9 mouse cellular contexts compared by ENCODE assay signal in genomic region chr14:29443091-29444026, GRCm38 (mm10).
DNase-seq lines count a peak whose midpoint lies in the region; ATAC-seq and TF ChIP-seq lines count a peak whose summit lies in the region.
"Had no signal": no experiment of that assay in that cellular context is flagged by ENCODE, and none has a peak within 500 bp of the region (broad histone marks: within the 10 kb centered on the region; RNA-seq: fewer than 3 reads in every experiment).

No protein-coding gene starts in this region.

- H3K4me2 ChIP-seq in intestine, embryonic 14.5 days (ENCODE audit: low read length) = peak overlapping the region; percentile 30
- no peak overlapping the region for H3K4me2 ChIP-seq in intestine, embryonic 15.5 days (replicated peaks)
- H3K4me2 ChIP-seq in embryonic facial prominence, embryonic 13.5 days = peak overlapping the region; percentile 40
- H3K4me2 ChIP-seq in midbrain, embryonic 15.5 days = peak overlapping the region; percentile 9; the same call in 1 of the 2 replicates

- no peak for ATAC-seq in intestine, embryonic 14.5 days (replicated peaks; ENCODE audit: low FRiP score, low TSS enrichment, low read depth)
- ATAC-seq in intestine, embryonic 15.5 days = no peak
- 0 out of 2 replicates have a peak, but pooled peaks have one; percentile 27 for ATAC-seq in embryonic facial prominence, embryonic 13.5 days (ENCODE audit: insufficient number of reproducible peaks, insufficient read depth, low FRiP score, low TSS enrichment, low read depth)
- ATAC-seq in midbrain, embryonic 15.5 days (replicated peaks) = no peak

- no peak overlapping the region for H3K4me3 ChIP-seq in intestine, embryonic 14.5 days (ENCODE audit: low read depth, low read length)
- no peak overlapping the region for H3K4me3 ChIP-seq in intestine, embryonic 15.5 days (replicated peaks)
- H3K4me3 ChIP-seq in bone marrow, adult 2 months (replicated peaks; ENCODE audit: control insufficient read depth, low read depth, low read length) = no peak overlapping the region
- H3K4me3 ChIP-seq in embryonic facial prominence, embryonic 13.5 days = no peak overlapping the region
- 0 out of 2 replicates have a peak overlapping the region, but pooled peaks have one; percentile 16 for H3K4me3 ChIP-seq in hindbrain, embryonic 10.5 days
- no peak overlapping the region for H3K4me3 ChIP-seq in midbrain, embryonic 15.5 days
- H3K4me3 ChIP-seq: megakaryocyte, embryonic 14.5 days had no signal

- no peaks in the 10 kb centered on the region for H3K36me3 ChIP-seq in intestine, embryonic 14.5 days (ENCODE audit: control insufficient read depth, insufficient read depth, low read length)
- H3K36me3 ChIP-seq in intestine, embryonic 15.5 days = no peaks in the 10 kb centered on the region
- H3K36me3 ChIP-seq in embryonic facial prominence, embryonic 13.5 days = no peaks in the 10 kb centered on the region
- no peaks in the 10 kb centered on the region for H3K36me3 ChIP-seq in hindbrain, embryonic 10.5 days
- no peaks in the 10 kb centered on the region for H3K36me3 ChIP-seq in midbrain, embryonic 15.5 days (replicated peaks)

- no peak overlapping the region for H3K9ac ChIP-seq in intestine, embryonic 14.5 days (ENCODE audit: low read length)
- no peak overlapping the region for H3K9ac ChIP-seq in intestine, embryonic 15.5 days
- H3K9ac ChIP-seq in embryonic facial prominence, embryonic 13.5 days = no peak overlapping the region
- no peak overlapping the region for H3K9ac ChIP-seq in midbrain, embryonic 15.5 days

- H3K27me3 ChIP-seq in intestine, embryonic 14.5 days (replicated peaks; ENCODE audit: control insufficient read depth, insufficient read depth, low read length) = no peaks in the 10 kb centered on the region
- no peaks in the 10 kb centered on the region for H3K27me3 ChIP-seq in intestine, embryonic 15.5 days (replicated peaks)
- H3K27me3 ChIP-seq in embryonic facial prominence, embryonic 13.5 days = no peaks in the 10 kb centered on the region
- peaks cover 24% of the 10 kb centered on the region for H3K27me3 ChIP-seq in hindbrain, embryonic 10.5 days (ENCODE audit: insufficient read depth, poor library complexity, severe bottlenecking)
- H3K27me3 ChIP-seq in midbrain, embryonic 15.5 days (replicated peaks) = no peaks in the 10 kb centered on the region
- H3K27me3 ChIP-seq: megakaryocyte, embryonic 14.5 days had no signal

- H3K4me1 ChIP-seq in intestine, embryonic 14.5 days (replicated peaks; ENCODE audit: control insufficient read depth, insufficient read depth, low read length) = peaks cover 4% of the 10 kb centered on the region; the same call in 1 of the 2 replicates
- 0 out of 2 replicates have a peak, but pooled peaks cover 3% of the 10 kb centered on the region for H3K4me1 ChIP-seq in intestine, embryonic 15.5 days (replicated peaks)
- H3K4me1 ChIP-seq in bone marrow, adult 2 months (ENCODE audit: control insufficient read depth, insufficient read depth, low read length) = no peaks in the 10 kb centered on the region
- H3K4me1 ChIP-seq in embryonic facial prominence, embryonic 13.5 days = peaks cover 52% of the 10 kb centered on the region
- peaks cover 55% of the 10 kb centered on the region for H3K4me1 ChIP-seq in hindbrain, embryonic 10.5 days (replicated peaks)
- peaks cover 19% of the 10 kb centered on the region for H3K4me1 ChIP-seq in midbrain, embryonic 15.5 days
- H3K4me1 ChIP-seq: megakaryocyte, embryonic 14.5 days had no signal

- WGBS in intestine, embryonic 14.5 days = 33% methylated on average over 15 of the region's 15 CpGs
- 32% methylated on average over 15 of the region's 15 CpGs for WGBS in intestine, embryonic 15.5 days
- 38% methylated on average over 15 of the region's 15 CpGs for WGBS in bone marrow, adult 2 months
- WGBS in embryonic facial prominence, embryonic 13.5 days = 13% methylated on average over 15 of the region's 15 CpGs
- WGBS in hindbrain, embryonic 10.5 days = 27% methylated on average over 15 of the region's 15 CpGs
- 17% methylated on average over 15 of the region's 15 CpGs for WGBS in midbrain, embryonic 15.5 days

- no peak for TF ChIP-seq POLR2A in bone marrow, adult 2 months (IDR thresholded peaks at IDR 0.05; ENCODE audit: borderline replicate concordance, control insufficient read depth, low read depth, low read length)

- no peaks in the 10 kb centered on the region for H3K9me3 ChIP-seq in intestine, embryonic 14.5 days (ENCODE audit: control insufficient read depth, low read length)
- no peaks in the 10 kb centered on the region for H3K9me3 ChIP-seq in intestine, embryonic 15.5 days
- no peaks in the 10 kb centered on the region for H3K9me3 ChIP-seq in embryonic facial prominence, embryonic 13.5 days
- H3K9me3 ChIP-seq in hindbrain, embryonic 10.5 days = no peaks in the 10 kb centered on the region
- no peaks in the 10 kb centered on the region for H3K9me3 ChIP-seq in midbrain, embryonic 15.5 days
- H3K9me3 ChIP-seq: megakaryocyte, embryonic 14.5 days had no signal

- no peak overlapping the region for H3K27ac ChIP-seq in intestine, embryonic 14.5 days (ENCODE audit: low read depth)
- no peak overlapping the region for H3K27ac ChIP-seq in intestine, embryonic 15.5 days
- no peak overlapping the region for H3K27ac ChIP-seq in bone marrow, adult 2 months (ENCODE audit: control insufficient read depth, insufficient read depth, low read depth, low read length, poor library complexity)
- H3K27ac ChIP-seq in embryonic facial prominence, embryonic 13.5 days = peak overlapping the region; percentile 89
- peak overlapping the region; percentile 74 for H3K27ac ChIP-seq in hindbrain, embryonic 10.5 days
- no peak overlapping the region for H3K27ac ChIP-seq in midbrain, embryonic 15.5 days

- DNase-seq in intestine, embryonic 14.5 days (ENCODE audit: low spot score) = peak; percentile 77
- DNase-seq in hindbrain, embryonic 10.5 days (ENCODE audit: low spot score) = peak; percentile 51
- DNase-seq in left cerebral cortex, adult 8-10 months (ENCODE audit: low spot score in 2 of 2) = peak; percentile 26 to 50
- peak; percentile 17 for DNase-seq in testis, postnatal 14 days (ENCODE audit: low spot score)

- TF ChIP-seq CTCF in bone marrow, adult 2 months (IDR thresholded peaks at IDR 0.05; ENCODE audit: control insufficient read depth, insufficient read depth, low read length) = peak; percentile 52

Comparison
In these comparisons a context has a peak if more than half of its experiments do, and no peak if none do; other contexts are left out.
1. DNase-seq: peak in every context shown above with its lines; median percentile 77 in intestine, embryonic 14.5 days; 51 in hindbrain, embryonic 10.5 days; 38 in left cerebral cortex, adult 8-10 months; 17 in testis, postnatal 14 days.
2. H3K27ac ChIP-seq: peak in embryonic facial prominence, embryonic 13.5 days (single experiment) and hindbrain, embryonic 10.5 days (single experiment); none in intestine, embryonic 14.5 days (single experiment), intestine, embryonic 15.5 days (single experiment), bone marrow, adult 2 months (single experiment) and midbrain, embryonic 15.5 days (single experiment).